Mouse (Mus musculus) intestine, postnatal 0 days (tissue): ENCODE measurements at regions not wholly inside any gene's neighbourhood (a gene's known extent, or its start where the extent isn't known, plus 50 kb on each side); places are given as distances from the start of the nearest gene placed in this dataset.
A peak's percentile ranks its signal among the peaks of the same experiment; 100 is the strongest.

ENCODE experiments used
- ATAC-seq: fragments of 200-750 bp; cut with Nextera tagmentation; 2 replicates; pipeline ENCODE4 v1.8.0; 2017; ENCODE audit warnings: mild to moderate bottlenecking, moderate TSS enrichment, moderate library complexity
- H3K27ac ChIP-seq: fragments of 300-500 bp; sonication (generic); 2 replicates; pipeline ENCODE4 v1.5.1; 2014; ENCODE audit warnings: mild to moderate bottlenecking, low read depth, low read length, moderate library complexity
- H3K27me3 ChIP-seq: fragments of 300-500 bp; sonication (generic); replicated peaks from 2 replicates; pipeline ENCODE4 v1.6.1; 2014; ENCODE audit warnings: low read length, mixed read lengths; ENCODE audit not compliant: control insufficient read depth, insufficient read depth
- H3K36me3 ChIP-seq: fragments of 300-500 bp; sonication (generic); 2 replicates; pipeline ENCODE4 v1.6.1; 2014; ENCODE audit warnings: mild to moderate bottlenecking, moderate library complexity; ENCODE audit not compliant: control insufficient read depth, insufficient read depth
- H3K4me1 ChIP-seq: fragments of 300-500 bp; sonication (generic); replicated peaks from 2 replicates; pipeline ENCODE4 v1.6.1; 2014; ENCODE audit warnings: antibody characterized with exemption, low read length, mixed read lengths; ENCODE audit not compliant: control insufficient read depth, insufficient read depth
- H3K4me2 ChIP-seq: fragments of 300-500 bp; sonication (generic); replicated peaks from 2 replicates; pipeline ENCODE4 v1.6.1; 2014; ENCODE audit warnings: low read depth, mild to moderate bottlenecking, moderate library complexity
- H3K4me3 ChIP-seq: fragments of 300-500 bp; sonication (generic); 2 replicates; pipeline ENCODE4 v1.5.1; 2014; ENCODE audit warnings: low read depth, low read length
- H3K9ac ChIP-seq: fragments of 300-500 bp; sonication (generic); 2 replicates; pipeline ENCODE4 v1.6.1; 2014; ENCODE audit warnings: mild to moderate bottlenecking, low read depth, low read length
- H3K9me3 ChIP-seq: fragments of 300-500 bp; sonication (generic); 2 replicates; pipeline ENCODE4 v1.6.1; 2016; ENCODE audit warnings: mixed run types; ENCODE audit not compliant: control insufficient read depth
- CTCF ChIP-seq: sonication (generic); IDR thresholded peaks from 2 replicates; pipeline ENCODE4 v1.5.1; 2016; ENCODE audit warnings: low read depth, mild to moderate bottlenecking, control low read depth, antibody characterized with exemption, moderate library complexity
- WGBS: fragments of 180-500 bp; shearing (Covaris S2); extraction: QIAGEN DNeasy Blood & Tissue Kit; methylation state at CpG from one replicate; pipeline ENCODE4 v1.1.7; 2014; 5-methylcytosine and 5-hydroxymethylcytosine counted together

DNA sequence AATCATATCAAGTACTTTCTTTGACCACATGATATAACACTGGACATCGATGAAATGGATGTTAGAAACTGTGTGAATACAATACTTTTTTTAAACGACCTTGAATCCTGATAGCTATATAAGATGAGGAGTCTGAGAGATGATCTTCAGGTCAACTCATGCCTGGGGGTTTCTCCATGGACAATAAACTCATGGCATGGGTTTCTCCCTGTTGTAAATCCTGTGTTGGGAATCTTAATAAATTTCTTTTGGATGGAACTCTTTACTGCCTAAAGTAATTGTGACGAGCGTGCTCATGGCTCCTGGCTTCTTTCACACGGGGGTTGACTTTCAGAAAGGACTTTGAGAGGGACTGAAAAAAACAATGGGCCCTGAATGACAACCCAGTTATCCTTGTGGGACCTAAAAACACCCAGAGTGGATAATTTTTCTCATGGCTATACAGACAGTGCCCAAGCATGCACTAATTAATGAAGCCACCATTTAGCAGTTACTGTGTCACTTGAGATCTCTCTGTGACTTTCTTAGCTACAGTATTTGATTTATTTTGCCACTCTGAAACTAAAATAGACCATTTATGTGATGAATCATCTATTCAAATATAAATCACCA lies 167.2 kb upstream of the Gimd1 start:
- H3K9ac ChIP-seq: no peak overlapping the region
- H3K4me2 ChIP-seq: no peak overlapping the region
- ATAC-seq: no peak
- H3K27ac ChIP-seq: no peak overlapping the region
- no peaks in the 10 kb centered on the region for H3K9me3 ChIP-seq
- 70% methylated on average over 5 of the region's 5 CpGs for WGBS
- no peak for TF ChIP-seq CTCF
- no peak overlapping the region for H3K4me3 ChIP-seq
- no peaks in the 10 kb centered on the region for H3K27me3 ChIP-seq
- H3K36me3 ChIP-seq: no peaks in the 10 kb centered on the region
- no peaks in the 10 kb centered on the region for H3K4me1 ChIP-seq

DNA sequence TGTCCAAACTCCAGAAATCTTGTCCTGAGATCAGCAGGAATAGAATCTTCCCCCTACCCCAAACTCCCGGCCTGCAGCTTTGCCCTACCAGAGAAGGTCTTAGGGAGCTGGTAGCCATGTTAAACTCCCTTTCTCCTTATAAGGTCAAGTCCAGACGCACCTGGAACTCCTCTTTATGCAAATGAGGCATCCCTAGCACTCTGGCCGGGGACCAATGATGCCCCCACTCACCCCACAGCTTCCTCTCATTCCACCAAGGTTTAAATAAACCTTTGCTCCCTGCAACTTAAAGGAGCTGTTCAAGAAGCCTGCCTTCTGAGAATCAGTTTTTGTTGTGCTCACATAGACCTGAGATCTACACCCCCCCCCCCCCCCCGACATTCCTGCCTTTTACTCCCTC lies 158.6 kb upstream of the Gimd1 start:
- Histone ChIP-seq H3K27me3 (no peaks in the 10 kb centered on the region), H3K36me3 (no peaks in the 10 kb centered on the region), H3K4me2 (no peak overlapping the region), H3K4me1 (no peaks in the 10 kb centered on the region), H3K9me3 (no peaks in the 10 kb centered on the region), H3K27ac (no peak overlapping the region), H3K4me3 (no peak overlapping the region), H3K9ac (no peak overlapping the region)
- TF ChIP-seq CTCF: no peak
- WGBS: 50% methylated on average over 4 of the region's 4 CpGs
- no peak for ATAC-seq

DNA sequence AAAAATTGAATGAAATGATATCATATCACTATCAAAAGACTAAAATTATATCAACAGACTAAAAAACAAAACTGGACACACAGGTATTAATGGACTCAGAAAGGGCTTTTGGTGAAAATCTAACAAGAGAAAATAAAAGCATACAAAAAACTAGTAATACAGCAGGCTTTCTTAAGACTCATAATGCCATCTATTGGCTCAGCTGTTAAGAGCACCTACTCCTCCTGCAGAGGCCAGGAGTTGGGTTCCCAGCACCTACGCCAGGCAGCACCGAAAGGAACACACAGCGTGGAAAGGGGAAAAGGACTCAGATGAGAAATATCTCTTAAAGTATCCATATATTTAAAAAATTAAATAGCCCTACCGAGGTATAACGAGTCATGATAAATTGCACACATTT lies 151.9 kb upstream of the Gimd1 start:
- Histone ChIP-seq H3K27ac (no peak overlapping the region), H3K4me2 (no peak overlapping the region), H3K9ac (no peak overlapping the region), H3K9me3 (no peaks in the 10 kb centered on the region), H3K4me3 (no peak overlapping the region), H3K36me3 (no peaks in the 10 kb centered on the region), H3K27me3 (no peaks in the 10 kb centered on the region), H3K4me1 (no peaks in the 10 kb centered on the region)
- TF ChIP-seq CTCF: no peak; the same call in 1 of the 2 replicates
- 90% methylated on average over 5 of the region's 5 CpGs for WGBS
- ATAC-seq: no peak

DNA sequence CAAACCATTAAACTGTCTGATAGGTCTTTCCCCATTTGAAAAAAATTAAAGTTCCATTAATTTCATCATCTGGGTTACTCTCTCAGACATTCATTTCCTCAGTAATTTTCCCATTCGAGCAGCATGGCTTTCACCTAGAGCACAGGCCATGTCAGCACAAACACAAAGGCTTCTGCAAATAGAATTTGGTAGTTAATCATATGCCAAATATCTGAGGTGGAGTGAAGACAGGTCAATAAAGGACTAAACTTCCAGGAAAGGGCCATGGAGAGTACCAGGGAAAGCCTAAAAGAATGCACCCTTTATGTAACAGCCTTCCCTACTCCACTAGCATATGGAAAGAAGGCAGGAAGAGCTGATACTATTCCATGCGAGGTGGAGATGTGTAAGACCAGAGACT lies 150.3 kb upstream of the Gimd1 start:
- Histone ChIP-seq H3K4me2 (no peak overlapping the region), H3K9ac (no peak overlapping the region), H3K4me1 (no peaks in the 10 kb centered on the region), H3K36me3 (no peaks in the 10 kb centered on the region), H3K9me3 (no peaks in the 10 kb centered on the region), H3K4me3 (no peak overlapping the region), H3K27ac (no peak overlapping the region), H3K27me3 (no peaks in the 10 kb centered on the region)
- 49% methylated on average over 2 of the region's 2 CpGs for WGBS
- no peak for TF ChIP-seq CTCF
- no peak for ATAC-seq

DNA sequence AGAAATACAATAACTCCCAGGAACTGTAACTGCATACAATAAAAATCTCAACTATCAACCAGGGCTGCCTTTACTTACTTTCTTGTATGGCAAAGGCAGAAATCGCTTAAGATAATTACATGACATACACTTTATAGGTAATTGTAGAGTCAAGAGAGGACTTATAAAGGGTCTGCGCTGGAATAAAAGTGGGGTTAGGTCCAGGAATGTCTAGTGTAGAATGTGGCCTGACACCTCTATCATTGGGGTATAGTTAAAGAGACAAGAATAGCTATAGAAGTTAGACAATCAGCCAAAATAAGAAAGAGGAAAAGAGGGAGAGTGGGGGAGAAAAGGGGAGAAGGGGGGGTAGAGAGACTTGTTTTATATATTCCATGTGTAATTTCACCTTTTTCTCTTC lies 144.8 kb upstream of the Gimd1 start:
- no peak overlapping the region for H3K9ac ChIP-seq
- WGBS: 90% methylated on average over 2 of the region's 2 CpGs
- no peaks in the 10 kb centered on the region for H3K36me3 ChIP-seq
- H3K4me3 ChIP-seq: no peak overlapping the region
- H3K27ac ChIP-seq: no peak overlapping the region
- H3K4me2 ChIP-seq: no peak overlapping the region
- H3K27me3 ChIP-seq: no peaks in the 10 kb centered on the region
- no peak for TF ChIP-seq CTCF
- no peaks in the 10 kb centered on the region for H3K4me1 ChIP-seq
- no peak for ATAC-seq
- no peaks in the 10 kb centered on the region for H3K9me3 ChIP-seq

- Histone ChIP-seq H3K4me2 (no peak overlapping the region), H3K27me3 (no peaks in the 10 kb centered on the region), H3K4me3 (no peak overlapping the region), H3K9me3 (no peaks in the 10 kb centered on the region), H3K9ac (no peak overlapping the region), H3K4me1 (no peaks in the 10 kb centered on the region), H3K27ac (no peak overlapping the region), H3K36me3 (no peaks in the 10 kb centered on the region)
- no peak for TF ChIP-seq CTCF
- no peak for ATAC-seq
- WGBS: 68% methylated on average over 5 of the region's 5 CpGs
Measured at GRCm38 (mm10) chr3:132485553-132485952, 144.1 kb upstream of the Gimd1 start.

DNA sequence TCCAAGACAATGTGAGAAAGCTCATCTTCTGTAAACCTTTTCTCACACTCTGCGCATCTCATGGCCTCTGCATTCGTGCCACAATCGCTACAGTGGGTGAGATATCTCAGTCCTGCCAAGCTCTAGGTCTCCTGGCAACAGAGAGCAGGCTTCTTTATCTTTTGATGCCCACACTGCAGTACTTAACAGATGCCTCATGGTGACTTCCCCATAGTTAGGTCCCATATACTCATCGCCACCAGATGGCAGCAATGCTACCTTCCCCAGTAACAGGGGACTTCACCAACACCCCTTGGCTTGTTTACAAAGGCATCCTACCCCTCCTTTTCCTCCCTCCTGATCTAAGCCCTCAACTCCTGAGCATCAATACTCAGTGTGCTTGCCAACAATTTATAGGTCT lies 123.5 kb upstream of the Gimd1 start:
- Histone ChIP-seq H3K27ac (no peak overlapping the region), H3K4me1 (no peaks in the 10 kb centered on the region), H3K4me3 (no peak overlapping the region), H3K27me3 (no peaks in the 10 kb centered on the region), H3K9me3 (no peaks in the 10 kb centered on the region), H3K4me2 (no peak overlapping the region), H3K9ac (no peak overlapping the region), H3K36me3 (no peaks in the 10 kb centered on the region)
- TF ChIP-seq CTCF: peak; percentile 88
- WGBS: 16% methylated on average over 4 of the region's 4 CpGs
- no peak for ATAC-seq
